Mouse (Mus musculus): ENCODE results near the gene Snx18. TPM values are rescaled to one million over a fixed set of nuclear protein-coding genes. Genes with fewer than 3 reads are reported as not detected.

Gene Snx18
- total and polyA plus RNA-seq, 3 experiments = 8.3 to 20.4 (median 18.0) TPM

- peak overlapping the region; percentile 94 for H3K9ac ChIP-seq (ENCODE audit: low read depth, low read length)
- peaks cover 11% of the 10 kb centered on the region for H3K36me3 ChIP-seq (ENCODE audit: control insufficient read depth, insufficient read depth, low read length)
- peak; percentile 84 to 88 for DNase-seq
- H3K27ac ChIP-seq = peak overlapping the region; percentile 95
- 9% methylated on average over 24 of the region's 24 CpGs for WGBS
- H3K79me2 ChIP-seq (replicated peaks; ENCODE audit: control insufficient read depth, insufficient read depth, low read length) = peaks cover 17% of the 10 kb centered on the region
- H3K4me1 ChIP-seq (ENCODE audit: control insufficient read depth, insufficient read depth, low read length) = peaks cover 28% of the 10 kb centered on the region
- H3K4me3 ChIP-seq = peak overlapping the region; percentile 92
- TF ChIP-seq EP300 (IDR thresholded peaks at IDR 0.05; ENCODE audit: insufficient read depth, low read depth, low read length) (no peak), POLR2A (IDR thresholded peaks at IDR 0.05; ENCODE audit: insufficient read depth, low read depth, low read length) (peak; percentile 29; the same call in 1 of the 2 replicates)
- H3K27me3 ChIP-seq (ENCODE audit: control insufficient read depth, insufficient read depth, low read length) = no peaks in the 10 kb centered on the region
- intact Hi-C loops (cut with DNase I) = loop anchor here (5.0 to 10.0 kb wide), 6 partner anchors 33 to 570 kb away; partner anchors contain the start of gene Gpx8
Observed at GRCm38 (mm10) chr13:113614635-113615545, 3.5 kb downstream of the Snx18 start.

GRCm38 (mm10) chr13:113613882-113614281 is 4.5 kb downstream of the Snx18 start:
- Histone ChIP-seq H3K27ac (peak overlapping the region; percentile 95), H3K4me1 (ENCODE audit: control insufficient read depth, insufficient read depth, low read length) (peaks cover 29% of the 10 kb centered on the region), H3K9ac (ENCODE audit: low read depth, low read length) (peak overlapping the region; percentile 57), H3K79me2 (replicated peaks; ENCODE audit: control insufficient read depth, insufficient read depth, low read length) (peaks cover 17% of the 10 kb centered on the region), H3K36me3 (ENCODE audit: control insufficient read depth, insufficient read depth, low read length) (peaks cover 12% of the 10 kb centered on the region), H3K4me3 (peak overlapping the region; percentile 92), H3K27me3 (ENCODE audit: control insufficient read depth, insufficient read depth, low read length) (no peaks in the 10 kb centered on the region)
- DNase-seq = no peak
- 22% methylated on average over 10 of the region's 10 CpGs for WGBS
- intact Hi-C loops (cut with DNase I) = loop anchor here (10.0 kb wide), 1 partner anchor 569 kb away; the partner anchor contains the start of gene Gpx8
- TF ChIP-seq EP300 (IDR thresholded peaks at IDR 0.05; ENCODE audit: insufficient read depth, low read depth, low read length) (no peak), CTCF (IDR thresholded peaks at IDR 0.05) (no peak), POLR2A (IDR thresholded peaks at IDR 0.05; ENCODE audit: insufficient read depth, low read depth, low read length) (no peak)

GRCm38 (mm10) chr13:113613341-113613740 is 5.0 kb downstream of the Snx18 start:
- Histone ChIP-seq H3K4me3 (peak overlapping the region; percentile 92), H3K9ac (ENCODE audit: low read depth, low read length) (peak overlapping the region; percentile 61), H3K4me1 (ENCODE audit: control insufficient read depth, insufficient read depth, low read length) (peaks cover 29% of the 10 kb centered on the region), H3K27me3 (ENCODE audit: control insufficient read depth, insufficient read depth, low read length) (no peaks in the 10 kb centered on the region), H3K79me2 (replicated peaks; ENCODE audit: control insufficient read depth, insufficient read depth, low read length) (peaks cover 17% of the 10 kb centered on the region), H3K27ac (peak overlapping the region; percentile 95), H3K36me3 (ENCODE audit: control insufficient read depth, insufficient read depth, low read length) (peaks cover 12% of the 10 kb centered on the region)
- intact Hi-C loops (cut with DNase I) = loop anchor here (10.0 kb wide), 1 partner anchor 569 kb away; the partner anchor contains the start of gene Gpx8
- 46% methylated on average over 12 of the region's 12 CpGs for WGBS
- TF ChIP-seq POLR2A (IDR thresholded peaks at IDR 0.05; ENCODE audit: insufficient read depth, low read depth, low read length) (no peak), EP300 (IDR thresholded peaks at IDR 0.05; ENCODE audit: insufficient read depth, low read depth, low read length) (no peak), CTCF (IDR thresholded peaks at IDR 0.05) (no peak)
- no peak for DNase-seq

GRCm38 (mm10) chr13:113612141-113612950 is 6.0 kb downstream of the Snx18 start:
- H3K27ac ChIP-seq = peak overlapping the region; percentile 95
- intact Hi-C loops (cut with DNase I) = loop anchor here (10.0 kb wide), 1 partner anchor 568 kb away; the partner anchor contains the start of gene Gpx8
- 45% methylated on average over 24 of the region's 24 CpGs for WGBS
- TF ChIP-seq EP300 (IDR thresholded peaks at IDR 0.05; ENCODE audit: insufficient read depth, low read depth, low read length) (0 out of 2 replicates have a peak, but pooled peaks have one; percentile 29), POLR2A (IDR thresholded peaks at IDR 0.05; ENCODE audit: insufficient read depth, low read depth, low read length) (no peak), CTCF (IDR thresholded peaks at IDR 0.05) (no peak)
- H3K36me3 ChIP-seq (ENCODE audit: control insufficient read depth, insufficient read depth, low read length) = peaks cover 12% of the 10 kb centered on the region
- H3K9ac ChIP-seq (ENCODE audit: low read depth, low read length) = peak overlapping the region; percentile 61
- DNase-seq = peak; percentile 66 to 73
- H3K4me3 ChIP-seq = peak overlapping the region; percentile 92
- no peaks in the 10 kb centered on the region for H3K27me3 ChIP-seq (ENCODE audit: control insufficient read depth, insufficient read depth, low read length)
- peaks cover 32% of the 10 kb centered on the region for H3K4me1 ChIP-seq (ENCODE audit: control insufficient read depth, insufficient read depth, low read length)
- H3K79me2 ChIP-seq (replicated peaks; ENCODE audit: control insufficient read depth, insufficient read depth, low read length) = peaks cover 13% of the 10 kb centered on the region

GRCm38 (mm10) chr13:113610732-113611500 is 7.4 kb downstream of the Snx18 start:
- Histone ChIP-seq H3K4me1 (ENCODE audit: control insufficient read depth, insufficient read depth, low read length) (peaks cover 32% of the 10 kb centered on the region), H3K9ac (ENCODE audit: low read depth, low read length) (no peak overlapping the region; the same call in 1 of the 2 replicates), H3K79me2 (replicated peaks; ENCODE audit: control insufficient read depth, insufficient read depth, low read length) (peaks cover 6% of the 10 kb centered on the region), H3K36me3 (ENCODE audit: control insufficient read depth, insufficient read depth, low read length) (peaks cover 12% of the 10 kb centered on the region), H3K4me3 (no peak overlapping the region; the same call in 1 of the 2 replicates), H3K27ac (peak overlapping the region; percentile 95), H3K27me3 (ENCODE audit: control insufficient read depth, insufficient read depth, low read length) (no peaks in the 10 kb centered on the region)
- WGBS = 54% methylated on average over 13 of the region's 13 CpGs
- DNase-seq = no peak
- intact Hi-C loops (cut with DNase I) = loop anchor here (10.0 kb wide), 1 partner anchor 566 kb away; the partner anchor contains the start of gene Gpx8
- no peak for TF ChIP-seq CTCF (IDR thresholded peaks at IDR 0.05)
- no peak for TF ChIP-seq POLR2A (IDR thresholded peaks at IDR 0.05; ENCODE audit: insufficient read depth, low read depth, low read length)
- 0 out of 2 replicates have a peak, but pooled peaks have one; percentile 39 for TF ChIP-seq EP300 (IDR thresholded peaks at IDR 0.05; ENCODE audit: insufficient read depth, low read depth, low read length)

All from heart, adult 2 months (tissue).